Mouse (Mus musculus) MEL (cell line): ENCODE measurements at regions not wholly inside any gene's neighbourhood (a gene's known extent, or its start where the extent isn't known, plus 50 kb on each side); places are given as distances from the start of the nearest gene placed in this dataset.

Experiments used
- DNase-seq: peaks from one replicate; pipeline ENCODE4 v3.0.0; 2011; ENCODE audit warnings: low read depth, low spot score
- H3K27ac ChIP-seq: 2 replicates; pipeline ENCODE4 v1.5.1; 2012; ENCODE audit warnings: low read depth, mild to moderate bottlenecking, control low read depth, low read length, moderate library complexity; ENCODE audit not compliant: control insufficient read depth
- H3K27me3 ChIP-seq, 2 experiments: fragments of 150-350 bp in 1 of 2; sonication (generic) in 1 of 2; 2 replicates each; pipeline ENCODE4 v1.6.1; 2012; ENCODE audit warnings: low read length in 2 of 2, mild to moderate bottlenecking in 2 of 2, improper control_type of control experiment in 1 of 2, moderate library complexity in 1 of 2; ENCODE audit not compliant: insufficient read depth in 2 of 2, control insufficient read depth in 1 of 2
- H3K36me3 ChIP-seq, 2 experiments: 2 replicates each; pipeline ENCODE4 v1.6.1; 2012 to 2014; ENCODE audit warnings: low read length in 2 of 2, improper control_type of control experiment in 1 of 2, inconsistent platforms in 1 of 2, mild to moderate bottlenecking in 1 of 2; ENCODE audit not compliant: insufficient read depth in 2 of 2, control insufficient read depth in 1 of 2
- H3K4me1 ChIP-seq, 2 experiments: fragments of 150-350 bp in 1 of 2; sonication (generic) in 1 of 2; 2 replicates each; pipeline ENCODE4 v1.6.1; 2012; ENCODE audit warnings: low read length in 2 of 2, improper control_type of control experiment in 1 of 2, mild to moderate bottlenecking in 1 of 2; ENCODE audit not compliant: insufficient read depth in 2 of 2, control insufficient read depth in 1 of 2
- H3K4me3 ChIP-seq, 2 experiments: fragments of 150-350 bp in 1 of 2; sonication (generic) in 1 of 2; 2 replicates each; pipeline ENCODE4 v1.5.1; 2012; ENCODE audit warnings: low read depth in 2 of 2, low read length in 2 of 2, mild to moderate bottlenecking in 2 of 2, moderate library complexity in 2 of 2, control low read depth in 1 of 2, improper control_type of control experiment in 1 of 2; ENCODE audit not compliant: control insufficient read depth in 1 of 2, insufficient read depth in 1 of 2
- H3K79me2 ChIP-seq: 2 replicates; pipeline ENCODE4 v1.6.1; 2012; ENCODE audit warnings: mild to moderate bottlenecking, low read length, moderate library complexity; ENCODE audit not compliant: control insufficient read depth, poor library complexity, insufficient read depth
- H3K9ac ChIP-seq: 2 replicates; pipeline ENCODE4 v1.6.1; 2012; ENCODE audit warnings: low read depth, mild to moderate bottlenecking, control low read depth, low read length, moderate library complexity; ENCODE audit not compliant: control insufficient read depth, poor library complexity, severe bottlenecking
- H3K9me3 ChIP-seq: fragments of 150-350 bp; sonication (generic); replicated peaks from 2 replicates; pipeline ENCODE4 v1.6.1; 2012; ENCODE audit warnings: mild to moderate bottlenecking, low read length, improper control_type of control experiment, moderate library complexity; ENCODE audit not compliant: insufficient read depth
- BHLHE40 ChIP-seq: IDR thresholded peaks from 2 replicates; pipeline ENCODE4 v1.6.1; 2012; ENCODE audit warnings: low read depth, mild to moderate bottlenecking, inconsistent platforms, low read length, improper control_type of control experiment, borderline replicate concordance
- CHD2 ChIP-seq: IDR thresholded peaks from 2 replicates; pipeline ENCODE4 v1.6.1; 2011; ENCODE audit warnings: low read length, improper control_type of control experiment
- CTCF ChIP-seq, 3 experiments: IDR thresholded peaks in 2 of 3; conservative IDR thresholded peaks in 1 of 3; 2 replicates each; pipeline ENCODE4 v1.5.1; 2011 to 2012; ENCODE audit warnings: low read length in 3 of 3, low read depth in 2 of 3, mild to moderate bottlenecking in 2 of 3, improper control_type of control experiment in 1 of 3, inconsistent platforms in 1 of 3, mixed read lengths in 1 of 3, moderate library complexity in 1 of 3; ENCODE audit not compliant: control insufficient read depth in 1 of 3, insufficient read depth in 1 of 3, poor library complexity in 1 of 3, severe bottlenecking in 1 of 3
- EP300 ChIP-seq, 2 experiments: IDR thresholded peaks; 2 replicates each; pipeline ENCODE4 v1.6.1; 2011; ENCODE audit warnings: improper control_type of control experiment in 2 of 2, low read length in 2 of 2, low read depth in 1 of 2, mild to moderate bottlenecking in 1 of 2
- ETS1 ChIP-seq: IDR thresholded peaks from 2 replicates; pipeline ENCODE4 v1.6.1; 2012; ENCODE audit warnings: low read depth, mild to moderate bottlenecking, inconsistent platforms, low read length, improper control_type of control experiment, moderate library complexity
- GABPA ChIP-seq: IDR thresholded peaks from 2 replicates; pipeline ENCODE4 v1.6.1; 2012; ENCODE audit warnings: low read depth, mild to moderate bottlenecking, inconsistent platforms, low read length, improper control_type of control experiment, moderate library complexity
- JUND ChIP-seq: IDR thresholded peaks from 2 replicates; pipeline ENCODE4 v1.6.1; 2011; ENCODE audit warnings: low read depth, mild to moderate bottlenecking, improper control_type of control experiment, low read length
- KAT2A ChIP-seq: conservative IDR thresholded peaks from 2 replicates; pipeline ENCODE4 v1.6.1; 2012; ENCODE audit warnings: low read depth, low read length, improper control_type of control experiment, inconsistent platforms
- POLR2AphosphoS5 ChIP-seq: IDR thresholded peaks from 2 replicates; pipeline ENCODE4 v1.6.1; 2012; ENCODE audit warnings: low read depth, borderline replicate concordance, mild to moderate bottlenecking, inconsistent platforms, low read length, moderate library complexity, mixed read lengths
- RAD21 ChIP-seq: IDR thresholded peaks from 2 replicates; pipeline ENCODE4 v1.6.1; 2011; ENCODE audit warnings: mild to moderate bottlenecking, low read depth, low read length, improper control_type of control experiment
- RCOR1 ChIP-seq: IDR thresholded peaks from 2 replicates; pipeline ENCODE4 v1.6.1; 2012; ENCODE audit warnings: low read depth, mild to moderate bottlenecking, inconsistent platforms, low read length, improper control_type of control experiment
- SIN3A ChIP-seq: IDR thresholded peaks from 2 replicates; pipeline ENCODE4 v1.6.1; 2012; ENCODE audit warnings: low read length, improper control_type of control experiment, inconsistent platforms
- TBP ChIP-seq: IDR thresholded peaks from 2 replicates; pipeline ENCODE4 v1.8.0; 2011; ENCODE audit warnings: low read depth, low read length, improper control_type of control experiment
- UBTF ChIP-seq: IDR thresholded peaks from 2 replicates; pipeline ENCODE4 v1.6.1; 2012; ENCODE audit warnings: low read depth, mild to moderate bottlenecking, inconsistent platforms, low read length, improper control_type of control experiment, moderate library complexity, borderline replicate concordance; ENCODE audit not compliant: insufficient read depth
- USF2 ChIP-seq, 2 experiments: IDR thresholded peaks; 2 replicates each; pipeline ENCODE4 v1.6.1; 2011 to 2012; ENCODE audit warnings: improper control_type of control experiment in 2 of 2, low read length in 2 of 2, borderline replicate concordance in 1 of 2, inconsistent platforms in 1 of 2, low read depth in 1 of 2, mild to moderate bottlenecking in 1 of 2; ENCODE audit not compliant: insufficient read depth in 1 of 2
- ZKSCAN1 ChIP-seq: IDR thresholded peaks from 2 replicates; pipeline ENCODE4 v1.6.1; 2012; ENCODE audit warnings: low read depth, mild to moderate bottlenecking, inconsistent platforms, low read length, improper control_type of control experiment, moderate library complexity
- ZMIZ1 ChIP-seq: IDR thresholded peaks from 2 replicates; pipeline ENCODE4 v1.6.1; 2012; ENCODE audit warnings: low read depth, mild to moderate bottlenecking, inconsistent platforms, low read length, improper control_type of control experiment, moderate library complexity
- ZNF384 ChIP-seq: IDR thresholded peaks from 2 replicates; pipeline ENCODE4 v1.6.1; 2012; ENCODE audit warnings: low read depth, mild to moderate bottlenecking, inconsistent platforms, low read length, improper control_type of control experiment

DNA sequence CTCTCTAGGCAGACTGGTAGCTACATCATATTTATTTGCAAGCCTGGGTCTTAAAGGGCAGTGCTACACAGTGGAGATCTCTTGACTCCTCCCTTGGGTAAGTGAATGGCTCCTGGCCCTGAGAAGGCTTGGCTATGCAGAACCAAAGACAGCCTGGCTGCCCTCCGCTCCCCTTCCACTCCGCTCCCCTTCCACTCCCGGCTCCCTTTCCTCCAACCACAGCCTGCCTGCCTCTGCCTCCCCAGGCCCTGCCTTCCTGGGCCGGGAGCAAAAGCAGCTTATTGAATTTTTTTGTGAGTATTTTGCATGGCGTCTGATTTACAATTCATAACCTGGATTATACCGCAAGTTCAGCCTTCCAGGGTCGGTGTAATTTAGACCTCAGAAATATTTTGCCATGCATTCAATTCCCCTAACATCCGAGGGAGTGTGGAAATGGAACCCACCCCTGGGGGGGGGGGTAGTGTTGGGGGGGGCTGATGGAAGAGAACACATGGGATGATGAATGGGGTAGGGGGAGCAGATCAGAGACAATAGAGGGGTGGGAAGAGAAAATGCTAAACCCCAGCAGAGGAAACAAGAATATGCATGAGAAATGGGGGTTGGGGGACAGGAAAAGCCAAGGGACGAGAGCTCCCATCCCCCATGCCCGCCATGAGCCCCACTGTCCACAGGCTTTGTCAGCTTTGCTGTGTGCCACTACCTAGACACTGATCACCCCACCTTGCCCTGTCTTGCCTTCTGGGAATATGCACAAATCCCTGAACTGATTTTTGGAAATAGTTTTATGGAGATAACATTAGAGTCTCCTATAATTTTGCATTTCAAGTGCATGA, 139.2 kb upstream of the Rpl38 start:
- Histone ChIP-seq H3K9me3 (no peaks in the 10 kb centered on the region), H3K27ac (no peak overlapping the region), H3K36me3 (no peaks in the 10 kb centered on the region), H3K79me2 (no peaks in the 10 kb centered on the region), H3K27me3 (no peaks in the 10 kb centered on the region), H3K4me1 (no peaks in the 10 kb centered on the region), H3K9ac (no peak overlapping the region)
- TF ChIP-seq RAD21 (no peak), KAT2A (no peak), ETS1 (no peak)
- TF ChIP-seq, all 39 proteins: peak for 0
- no peak for DNase-seq
- no peak overlapping the region for H3K4me3 ChIP-seq

DNA sequence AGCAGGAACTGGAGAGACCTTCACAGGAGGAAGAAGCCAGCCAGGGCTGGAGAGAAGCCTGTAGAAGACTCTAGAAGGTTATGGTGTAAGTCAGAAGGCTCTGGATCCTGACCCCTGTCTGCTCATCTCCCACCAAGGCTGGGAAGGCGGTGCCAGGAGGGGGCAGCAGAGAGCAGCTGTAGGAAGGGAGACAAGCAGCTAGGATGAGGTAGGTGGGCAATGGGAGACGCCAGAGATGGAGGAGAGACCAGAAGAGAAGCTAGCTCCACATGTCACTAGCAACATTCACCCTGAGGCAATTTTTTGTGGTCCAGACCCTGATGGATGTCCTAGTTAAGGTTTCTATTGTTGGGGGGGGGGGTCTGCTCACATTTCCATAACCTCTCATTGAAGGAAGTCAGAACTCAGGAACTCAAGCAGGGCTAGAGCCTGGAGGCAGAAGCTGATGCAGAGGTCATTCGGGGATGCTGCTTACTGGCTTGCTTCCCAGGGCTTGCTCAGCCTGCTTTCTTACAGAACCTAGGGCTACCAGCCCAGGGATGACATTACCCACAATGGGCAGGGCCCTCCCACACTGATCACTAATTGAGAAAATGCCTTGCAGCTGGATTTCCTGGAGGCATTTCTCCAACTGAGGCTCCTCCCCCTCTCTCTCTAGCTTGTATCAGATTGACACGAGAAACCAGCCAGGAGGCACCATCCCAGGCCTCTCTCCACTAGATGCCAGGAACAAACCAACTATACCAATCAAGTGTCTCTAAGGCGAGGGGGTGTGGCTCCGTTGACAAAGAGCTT, 144.7 kb upstream of the Rpl38 start:
- no peaks in the 10 kb centered on the region for H3K36me3 ChIP-seq
- no peaks in the 10 kb centered on the region for H3K79me2 ChIP-seq
- no peak overlapping the region for H3K4me3 ChIP-seq
- H3K9ac ChIP-seq, result no peak overlapping the region
- TF ChIP-seq UBTF (no peak), CTCF (IDR thresholded peaks at IDR 0.05 in 2 of 3, conservative IDR thresholded peaks at IDR 0.05 in 1 of 3; ENCODE audit: control insufficient read depth in 1 of 3, insufficient read depth in 1 of 3, low read depth in 2 of 3, low read length in 3 of 3, poor library complexity in 1 of 3, severe bottlenecking in 1 of 3) (peak in 2 of 3 experiments; percentile 12 to 18; a peak in 2 of 6 replicates)
- H3K9me3 ChIP-seq, result no peaks in the 10 kb centered on the region
- no peak overlapping the region for H3K27ac ChIP-seq
- DNase-seq, result peak; percentile 5
- no peaks in the 10 kb centered on the region for H3K4me1 ChIP-seq
- H3K27me3 ChIP-seq, result no peaks in the 10 kb centered on the region

DNA sequence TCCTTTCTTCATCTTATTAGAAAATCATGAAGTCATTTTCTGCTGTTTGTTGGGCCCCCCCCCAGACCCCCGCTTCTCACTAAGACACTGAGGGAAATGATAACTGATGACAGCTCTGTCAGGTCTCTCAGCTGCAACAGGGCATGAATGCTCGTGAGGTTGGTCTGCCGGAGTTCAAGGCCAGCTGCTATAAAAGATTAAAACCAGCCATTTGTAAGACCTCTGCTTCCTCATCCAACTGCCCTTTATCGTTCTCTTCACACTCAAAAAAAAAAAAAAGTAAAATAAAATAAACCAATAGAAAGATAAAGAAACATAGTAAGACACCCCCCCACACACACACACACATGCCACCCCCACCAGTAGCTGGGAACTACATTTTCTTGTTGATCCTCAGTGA, 153.0 kb upstream of the Rpl38 start:
- Histone ChIP-seq H3K36me3 (no peaks in the 10 kb centered on the region), H3K79me2 (no peaks in the 10 kb centered on the region), H3K4me1 (no peaks in the 10 kb centered on the region), H3K4me3 (no peak overlapping the region), H3K27ac (no peak overlapping the region), H3K9me3 (no peaks in the 10 kb centered on the region), H3K9ac (no peak overlapping the region), H3K27me3 (no peaks in the 10 kb centered on the region)
- no peak for DNase-seq
- TF ChIP-seq KAT2A (no peak), RCOR1 (no peak), USF2 (IDR thresholded peaks at IDR 0.05; ENCODE audit: borderline replicate concordance in 1 of 2, insufficient read depth in 1 of 2, low read depth in 1 of 2, low read length in 2 of 2) (no peak), POLR2AphosphoS5 (no peak), SIN3A (no peak), GABPA (no peak), EP300 (IDR thresholded peaks at IDR 0.05; ENCODE audit: low read depth in 1 of 2, low read length in 2 of 2) (no peak), JUND (no peak), CHD2 (no peak), ZKSCAN1 (no peak), ETS1 (no peak), BHLHE40 (no peak), ZNF384 (no peak), ZMIZ1 (no peak), UBTF (no peak), TBP (no peak)
